Mouse (Mus musculus) gonadal fat pad, adult 2 months (tissue): Measurements from ENCODE around the gene Cnot3. TPM values are rescaled to one million over a fixed set of nuclear protein-coding genes. Genes with fewer than 3 reads are reported as not detected.
"Not testable (repeated sequence)": the region's sequence is repeated elsewhere in the genome, so short reads cannot be mapped to it uniquely, and the experiment has no call there.

ENCODE experiments used
- DNase-seq: peaks from one replicate; pipeline ENCODE4 v3.0.0-alpha.2; 2012; ENCODE audit warnings: low read depth
- polyA plus RNA-seq: library from polyadenylated mRNA; depleted of rRNA; stranded (reverse); fragments of >200 nt; gene quantifications from 2 replicates; pipeline ENCODE4 v1.2.3, GENCODE M21; 2012; rRNA removed

Gene Cnot3
- 30.7 and 57.8 TPM in 2 replicates for polyA plus RNA-seq

- DNase-seq: peak; percentile 98
Observed at GRCm38 (mm10) chr7:3644672-3645487, at the start of gene Cnot3. TSS of gene Cnot3 (plus strand) at chr7:3645268.

- DNase-seq: not testable (repeated sequence)
Observed at GRCm38 (mm10) chr7:3597755-3598154, 47.3 kb upstream of the Cnot3 start.

GRCm38 (mm10) chr7:3601119-3601518 lies 43.9 kb upstream of the Cnot3 start:
- no peak for DNase-seq

GRCm38 (mm10) chr7:3606798-3607197 lies 38.3 kb upstream of the Cnot3 start:
- no peak for DNase-seq

- DNase-seq: no peak
Observed at GRCm38 (mm10) chr7:3607391-3607790, 37.7 kb upstream of the Cnot3 start.

GRCm38 (mm10) chr7:3608668-3609067 lies 36.4 kb upstream of the Cnot3 start:
- no peak for DNase-seq

- DNase-seq: peak; percentile 31
Observed at GRCm38 (mm10) chr7:3609082-3609481, 36.0 kb upstream of the Cnot3 start.

GRCm38 (mm10) chr7:3610437-3610836 lies 34.6 kb upstream of the Cnot3 start:
- DNase-seq: no peak

GRCm38 (mm10) chr7:3611006-3611405 lies 34.1 kb upstream of the Cnot3 start:
- no peak for DNase-seq

- DNase-seq: no peak
Observed at GRCm38 (mm10) chr7:3614021-3614420, 31.0 kb upstream of the Cnot3 start.

- no peak for DNase-seq
Observed at GRCm38 (mm10) chr7:3616057-3616388, 29.0 kb upstream of the Cnot3 start, which contains the start of gene Oscar. TSS of gene Oscar (minus strand) at chr7:3616157.

- no peak for DNase-seq
Observed at GRCm38 (mm10) chr7:3616389-3617241, 28.5 kb upstream of the Cnot3 start.

- DNase-seq: peak; percentile 73
Observed at GRCm38 (mm10) chr7:3617242-3617995, 27.6 kb upstream of the Cnot3 start, which contains the start of gene Ndufa3. TSS of gene Ndufa3 (plus strand) at chr7:3617373.

GRCm38 (mm10) chr7:3629030-3629429 lies 16.0 kb upstream of the Cnot3 start:
- no peak for DNase-seq

- no peak for DNase-seq
Observed at GRCm38 (mm10) chr7:3629543-3630477, 15.3 kb upstream of the Cnot3 start, which contains the start of the genes Tfpt and Prpf31. TSS of gene Tfpt (minus strand) at chr7:3629929. TSS of gene Prpf31 (plus strand) at chr7:3629985.

GRCm38 (mm10) chr7:3630478-3630815 lies 14.6 kb upstream of the Cnot3 start:
- no peak for DNase-seq

GRCm38 (mm10) chr7:3643412-3643811 lies 1.7 kb upstream of the Cnot3 start:
- DNase-seq: no peak

- no peak for DNase-seq
Observed at GRCm38 (mm10) chr7:3643843-3644242, 1.2 kb upstream of the Cnot3 start.

- DNase-seq: no peak
Observed at GRCm38 (mm10) chr7:3644348-3644671, 758 bp upstream of the Cnot3 start.

GRCm38 (mm10) chr7:3645488-3646025 lies 489 bp downstream of the Cnot3 start:
- no peak for DNase-seq

- DNase-seq: no peak
Observed at GRCm38 (mm10) chr7:3646188-3646587, 1.1 kb downstream of the Cnot3 start.
